Mouse (Mus musculus) erythroblast, embryonic 14.5 days (primary cell): ENCODE data around the gene Hpn. TPM values are rescaled to one million over a fixed set of nuclear protein-coding genes. Genes with fewer than 3 reads are reported as not detected.

ENCODE experiments used
- H3K27me3 ChIP-seq: 2 replicates; pipeline ENCODE4 v1.6.1; 2012; ENCODE audit warnings: inconsistent platforms; ENCODE audit not compliant: control insufficient read depth
- H3K36me3 ChIP-seq: 2 replicates; pipeline ENCODE4 v1.6.1; 2012; ENCODE audit warnings: mild to moderate bottlenecking, inconsistent platforms; ENCODE audit not compliant: control insufficient read depth
- H3K4me1 ChIP-seq: 2 replicates; pipeline ENCODE4 v1.6.1; 2012; ENCODE audit warnings: inconsistent platforms; ENCODE audit not compliant: control insufficient read depth
- H3K4me3 ChIP-seq: replicated peaks from 2 replicates; pipeline ENCODE3; 2012; ENCODE audit warnings: moderate library complexity, mild to moderate bottlenecking, inconsistent platforms
- H3K9me3 ChIP-seq: 2 replicates; pipeline ENCODE4 v1.6.1; 2012; ENCODE audit warnings: low read length, inconsistent platforms, mixed read lengths; ENCODE audit not compliant: control insufficient read depth
- GATA1 ChIP-seq: IDR thresholded peaks from 2 replicates; pipeline ENCODE4 v1.6.1; 2012; ENCODE audit warnings: low read length, inconsistent platforms, mixed read lengths
- TAL1 ChIP-seq: IDR thresholded peaks from 3 replicates; pipeline ENCODE4 v1.6.1; 2012; ENCODE audit warnings: low read length, inconsistent platforms, mixed read lengths
- polyA plus RNA-seq: library from polyadenylated mRNA; stranded (reverse); fragments of >175 nt; gene quantifications from 2 replicates; pipeline ENCODE4 v1.2.3, GENCODE M21; 2012

Hpn gene
- polyA plus RNA-seq, 1 experiment: 0.15 TPM

GRCm38 (mm10) chr7:31089721-31090120 is 25.4 kb downstream of the Hpn start:
- H3K9me3 ChIP-seq: no peaks in the 10 kb centered on the region
- no peak overlapping the region for H3K4me3 ChIP-seq
- H3K27me3 ChIP-seq: no peaks in the 10 kb centered on the region
- no peaks in the 10 kb centered on the region for H3K4me1 ChIP-seq
- no peaks in the 10 kb centered on the region for H3K36me3 ChIP-seq
- TF ChIP-seq TAL1: no peak
- TF ChIP-seq GATA1: no peak

- no peaks in the 10 kb centered on the region for H3K9me3 ChIP-seq
- no peaks in the 10 kb centered on the region for H3K36me3 ChIP-seq
- TF ChIP-seq GATA1: no peak
- no peak for TF ChIP-seq TAL1
- no peaks in the 10 kb centered on the region for H3K4me1 ChIP-seq
- no peaks in the 10 kb centered on the region for H3K27me3 ChIP-seq
- no peak overlapping the region for H3K4me3 ChIP-seq
Measured at GRCm38 (mm10) chr7:31088206-31088605, 26.9 kb downstream of the Hpn start.

GRCm38 (mm10) chr7:31087262-31087661 is 27.8 kb downstream of the Hpn start:
- TF ChIP-seq TAL1 (no peak), GATA1 (no peak)
- H3K27me3 ChIP-seq: no peaks in the 10 kb centered on the region
- H3K36me3 ChIP-seq: no peaks in the 10 kb centered on the region
- no peaks in the 10 kb centered on the region for H3K9me3 ChIP-seq
- H3K4me1 ChIP-seq: no peaks in the 10 kb centered on the region
- no peak overlapping the region for H3K4me3 ChIP-seq

- no peaks in the 10 kb centered on the region for H3K36me3 ChIP-seq
- no peaks in the 10 kb centered on the region for H3K9me3 ChIP-seq
- TF ChIP-seq GATA1 (no peak), TAL1 (no peak)
- no peaks in the 10 kb centered on the region for H3K27me3 ChIP-seq
- H3K4me1 ChIP-seq: no peaks in the 10 kb centered on the region
- no peak overlapping the region for H3K4me3 ChIP-seq
Measured at GRCm38 (mm10) chr7:31086175-31086755, 28.8 kb downstream of the Hpn start.

GRCm38 (mm10) chr7:31085171-31085570 is 29.9 kb downstream of the Hpn start:
- no peaks in the 10 kb centered on the region for H3K27me3 ChIP-seq
- no peak overlapping the region for H3K4me3 ChIP-seq
- no peaks in the 10 kb centered on the region for H3K36me3 ChIP-seq
- TF ChIP-seq TAL1: no peak
- no peak for TF ChIP-seq GATA1
- no peaks in the 10 kb centered on the region for H3K4me1 ChIP-seq
- no peaks in the 10 kb centered on the region for H3K9me3 ChIP-seq

- Histone ChIP-seq H3K36me3 (no peaks in the 10 kb centered on the region), H3K9me3 (no peaks in the 10 kb centered on the region), H3K27me3 (no peaks in the 10 kb centered on the region), H3K4me3 (no peak overlapping the region), H3K4me1 (no peaks in the 10 kb centered on the region)
- TF ChIP-seq GATA1 (no peak), TAL1 (no peak)
Measured at GRCm38 (mm10) chr7:31084140-31084539, 30.9 kb downstream of the Hpn start.

- TF ChIP-seq GATA1 (no peak), TAL1 (no peak)
Measured at GRCm38 (mm10) chr7:31082831-31083588, 32.1 kb downstream of the Hpn start.

GRCm38 (mm10) chr7:31082106-31082505 is 33.0 kb downstream of the Hpn start:
- H3K36me3 ChIP-seq: no peaks in the 10 kb centered on the region
- no peak for TF ChIP-seq GATA1
- TF ChIP-seq TAL1: no peak
- H3K4me3 ChIP-seq: no peak overlapping the region
- no peaks in the 10 kb centered on the region for H3K4me1 ChIP-seq
- H3K27me3 ChIP-seq: no peaks in the 10 kb centered on the region
- H3K9me3 ChIP-seq: no peaks in the 10 kb centered on the region

More at GRCm38 (mm10) chr7:31082831-31083588, 32.1 kb downstream of the Hpn start:
- Histone ChIP-seq H3K27me3 (no peaks in the 10 kb centered on the region), H3K4me3 (no peak overlapping the region), H3K36me3 (no peaks in the 10 kb centered on the region), H3K9me3 (no peaks in the 10 kb centered on the region), H3K4me1 (no peaks in the 10 kb centered on the region)

- Histone ChIP-seq H3K36me3 (no peaks in the 10 kb centered on the region), H3K4me3 (no peak overlapping the region), H3K9me3 (no peaks in the 10 kb centered on the region), H3K4me1 (no peaks in the 10 kb centered on the region), H3K27me3 (no peaks in the 10 kb centered on the region)
- TF ChIP-seq TAL1 (no peak), GATA1 (no peak)
Measured at GRCm38 (mm10) chr7:31081106-31081505, 34.0 kb downstream of the Hpn start.
